Mouse (Mus musculus): ENCODE results near the gene Gm10142. TPM values are rescaled to one million over a fixed set of nuclear protein-coding genes. Genes with fewer than 3 reads are reported as not detected.
"Not testable (repeated sequence)": the region's sequence is repeated elsewhere in the genome, so short reads cannot be mapped to it uniquely, and the experiment has no call there.

The Gm10142 gene
- polyA plus RNA-seq, 1 experiment from 2014 or later: not detected

GRCm38 (mm10) chr10:77697133-77697532 is 18.5 kb upstream of the Gm10142 start, which contains the start of gene Gm9508:
Gene Gm9508 (minus strand): TSS chr10:77697233.
- Histone ChIP-seq H3K27me3 (replicated peaks) (peaks cover 26% of the 10 kb centered on the region), H3K36me3 (no peaks in the 10 kb centered on the region), H3K9ac (no peak within 1 kb of the TSS), H3K4me3 (no peak within 1 kb of the TSS), H3K9me3 (peaks cover 7% of the 10 kb centered on the region; the same call in 1 of the 2 replicates), H3K4me1 (no peaks in the 10 kb centered on the region), H3K4me2 (no peak within 1 kb of the TSS), H3K27ac (replicated peaks) (no peak within 1 kb of the TSS)
- 33% methylated on average over 4 of the region's 4 CpGs for WGBS
- ATAC-seq (ENCODE audit: extremely low read depth, insufficient number of reproducible peaks, low FRiP score, low TSS enrichment): no peak

- Histone ChIP-seq H3K36me3 (no peaks in the 10 kb centered on the region), H3K27ac (replicated peaks) (no peak within 1 kb of the TSS), H3K9me3 (0 out of 2 replicates have a peak, but pooled peaks cover 12% of the 10 kb centered on the region), H3K9ac (no peak within 1 kb of the TSS), H3K27me3 (replicated peaks) (no peaks in the 10 kb centered on the region), H3K4me3 (no peak within 1 kb of the TSS), H3K4me1 (no peaks in the 10 kb centered on the region), H3K4me2 (no peak within 1 kb of the TSS)
- ATAC-seq (ENCODE audit: extremely low read depth, insufficient number of reproducible peaks, low FRiP score, low TSS enrichment): no peak
- WGBS: 100% methylated on average over 1 of the region's 1 CpGs
These were observed 9.3 kb upstream of the Gm10142 start, which contains the start of gene Gm10272 for GRCm38 (mm10) chr10:77706326-77706725. Gene Gm10272 (plus strand): TSS chr10:77706626.

DNA sequence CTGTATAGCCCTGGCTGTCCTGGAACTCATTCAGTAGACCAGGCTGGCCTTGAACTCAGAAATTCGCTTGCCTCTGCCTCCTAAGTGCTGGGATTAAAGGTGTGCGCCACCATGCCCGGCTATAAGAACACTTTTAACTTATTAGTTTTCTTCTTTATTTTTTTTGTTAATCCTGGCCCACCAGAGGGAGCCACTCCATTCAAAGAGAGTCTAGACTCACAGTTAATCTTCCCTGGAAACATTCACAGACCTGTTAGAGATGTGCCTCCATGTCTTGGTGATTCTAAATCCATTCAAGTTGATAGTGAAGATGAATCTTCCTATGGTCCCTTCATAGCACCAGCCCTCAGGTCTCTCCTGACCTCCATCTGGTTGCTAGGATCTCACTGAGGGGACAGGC is 5.8 kb upstream of the Gm10142 start:
- Histone ChIP-seq H3K4me3 (no peak overlapping the region), H3K27ac (replicated peaks) (no peak overlapping the region), H3K36me3 (no peaks in the 10 kb centered on the region), H3K9ac (no peak overlapping the region), H3K4me1 (no peaks in the 10 kb centered on the region), H3K9me3 (0 out of 2 replicates have a peak, but pooled peaks cover 8% of the 10 kb centered on the region), H3K4me2 (no peak overlapping the region), H3K27me3 (replicated peaks) (no peaks in the 10 kb centered on the region)
- WGBS: 67% methylated on average over 3 of the region's 3 CpGs
- ATAC-seq (ENCODE audit: extremely low read depth, insufficient number of reproducible peaks, low FRiP score, low TSS enrichment): no peak

DNA sequence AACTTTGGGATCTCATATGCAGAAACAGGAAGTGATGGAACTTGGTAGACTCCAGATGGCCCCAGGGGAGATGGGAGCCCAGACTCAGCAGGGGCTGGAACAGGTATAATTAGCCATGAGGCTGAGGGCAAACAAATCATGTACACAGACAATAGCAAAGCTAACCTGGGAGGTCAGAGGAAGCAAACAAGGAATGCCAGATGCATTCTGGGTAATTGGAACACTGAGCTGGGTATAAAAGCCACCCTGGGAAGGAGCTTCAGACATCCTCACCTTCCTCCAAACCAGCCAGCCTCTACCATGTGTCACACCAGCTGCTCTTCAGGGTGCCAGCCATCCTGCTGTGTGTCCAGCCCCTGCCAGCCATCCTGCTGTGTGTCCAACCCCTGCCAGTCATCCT is 4.5 kb upstream of the Gm10142 start, which contains the start of gene Gm10024:
Gene Gm10024 (plus strand): TSS at position 301 of the 400 bp plus-strand sequence.
- not testable (repeated sequence) for H3K27me3 ChIP-seq (replicated peaks); H3K4me1 ChIP-seq; H3K9ac ChIP-seq; ATAC-seq (ENCODE audit: extremely low read depth, insufficient number of reproducible peaks, low FRiP score, low TSS enrichment); H3K27ac ChIP-seq (replicated peaks); H3K9me3 ChIP-seq; H3K4me3 ChIP-seq; H3K36me3 ChIP-seq; H3K4me2 ChIP-seq

- H3K36me3 ChIP-seq: no peaks in the 10 kb centered on the region
- H3K4me1 ChIP-seq: no peaks in the 10 kb centered on the region
- WGBS: 59% methylated on average over 4 of the region's 4 CpGs
- ATAC-seq (ENCODE audit: extremely low read depth, insufficient number of reproducible peaks, low FRiP score, low TSS enrichment): no peak
- H3K27me3 ChIP-seq (replicated peaks): no peaks in the 10 kb centered on the region
- no peak overlapping the region for H3K27ac ChIP-seq (replicated peaks)
- H3K9ac ChIP-seq: no peak overlapping the region
- 0 out of 2 replicates have a peak, but pooled peaks cover 8% of the 10 kb centered on the region for H3K9me3 ChIP-seq
- H3K4me2 ChIP-seq: no peak overlapping the region
- H3K4me3 ChIP-seq: no peak overlapping the region
These were observed 1.9 kb upstream of the Gm10142 start for GRCm38 (mm10) chr10:77713734-77714133.

DNA sequence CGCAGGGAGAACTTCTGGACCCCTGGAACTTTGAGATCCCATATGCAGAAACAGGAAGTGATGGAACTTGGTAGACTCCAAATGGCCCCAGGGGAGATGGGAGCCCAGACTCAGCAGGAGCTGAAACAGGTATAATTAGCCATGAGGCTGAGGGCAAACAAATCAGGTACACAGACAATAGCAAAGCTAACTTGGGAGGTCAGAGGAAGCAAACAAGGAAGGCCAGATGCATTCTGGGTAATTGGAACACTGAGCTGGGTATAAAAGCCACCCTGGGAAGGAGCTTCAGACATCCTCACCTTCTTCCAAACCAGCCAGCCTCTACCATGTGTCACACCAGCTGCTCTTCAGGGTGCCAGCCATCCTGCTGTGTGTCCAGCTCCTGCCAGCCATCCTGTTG is 4.7 kb downstream of the Gm10142 start, which contains the start of gene Krtap12-1:
Gene Krtap12-1 (plus strand): TSS at position 301 of the 400 bp plus-strand sequence.
- not testable (repeated sequence) for ATAC-seq (ENCODE audit: extremely low read depth, insufficient number of reproducible peaks, low FRiP score, low TSS enrichment); H3K9ac ChIP-seq; H3K4me2 ChIP-seq; H3K4me3 ChIP-seq; H3K36me3 ChIP-seq; H3K9me3 ChIP-seq; H3K4me1 ChIP-seq; H3K27ac ChIP-seq (replicated peaks); H3K27me3 ChIP-seq (replicated peaks)
- 72% methylated on average over 1 of the region's 1 CpGs for WGBS

DNA sequence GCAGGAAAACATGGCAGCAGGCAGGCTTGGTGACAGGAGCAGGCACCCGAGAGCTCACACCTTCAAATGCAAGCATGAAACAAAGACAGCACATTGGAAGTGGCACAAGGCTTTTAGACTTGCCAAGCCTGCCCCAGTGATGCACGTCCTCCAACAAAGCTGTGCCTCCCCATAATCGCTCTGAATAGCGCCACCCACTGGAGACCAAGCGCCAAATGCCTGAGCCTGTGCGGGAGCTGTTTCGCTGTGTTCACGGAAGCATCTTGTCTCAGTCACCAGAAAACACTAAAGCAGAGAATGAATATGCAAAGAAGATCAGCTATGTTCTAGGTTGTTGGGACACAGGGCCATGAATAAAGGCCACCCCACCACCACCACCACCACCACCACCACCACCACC is 9.2 kb downstream of the Gm10142 start:
- Histone ChIP-seq H3K4me3 (no peak overlapping the region), H3K27ac (replicated peaks) (no peak overlapping the region), H3K4me2 (no peak overlapping the region), H3K9me3 (no peaks in the 10 kb centered on the region), H3K9ac (no peak overlapping the region), H3K36me3 (no peaks in the 10 kb centered on the region), H3K4me1 (no peaks in the 10 kb centered on the region), H3K27me3 (replicated peaks) (no peaks in the 10 kb centered on the region)
- no peak for ATAC-seq (ENCODE audit: extremely low read depth, insufficient number of reproducible peaks, low FRiP score, low TSS enrichment)
- WGBS: 65% methylated on average over 8 of the region's 8 CpGs

DNA sequence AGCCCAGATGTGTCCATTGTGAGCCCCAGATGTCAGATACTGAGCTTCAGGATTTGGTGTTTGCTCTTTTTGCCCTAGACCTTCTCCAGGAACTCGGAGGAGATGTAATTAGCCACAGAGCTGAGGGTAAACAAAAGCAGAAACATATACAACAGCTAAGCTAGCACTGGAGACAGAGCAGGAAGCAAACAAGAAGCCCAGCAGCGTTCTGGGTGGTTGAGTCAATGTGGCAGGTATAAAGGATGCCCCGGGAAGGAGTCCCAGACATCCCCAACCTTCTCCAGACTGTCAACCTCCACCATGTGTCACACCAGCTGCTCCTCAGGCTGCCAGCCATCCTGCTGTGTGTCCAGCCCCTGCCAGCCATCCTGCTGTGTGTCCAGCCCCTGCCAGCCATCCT is 10.6 kb downstream of the Gm10142 start, which contains the start of gene Gm10100:
Gene Gm10100 (plus strand): TSS at position 301 of the 400 bp plus-strand sequence.
- Histone ChIP-seq H3K36me3 (no peaks in the 10 kb centered on the region), H3K27me3 (replicated peaks) (no peaks in the 10 kb centered on the region), H3K9me3 (no peaks in the 10 kb centered on the region), H3K4me2 (no peak within 1 kb of the TSS), H3K4me3 (no peak within 1 kb of the TSS), H3K27ac (replicated peaks) (no peak within 1 kb of the TSS), H3K4me1 (no peaks in the 10 kb centered on the region), H3K9ac (no peak within 1 kb of the TSS)
- no peak for ATAC-seq (ENCODE audit: extremely low read depth, insufficient number of reproducible peaks, low FRiP score, low TSS enrichment)
- 24% methylated on average over 3 of the region's 3 CpGs for WGBS

DNA sequence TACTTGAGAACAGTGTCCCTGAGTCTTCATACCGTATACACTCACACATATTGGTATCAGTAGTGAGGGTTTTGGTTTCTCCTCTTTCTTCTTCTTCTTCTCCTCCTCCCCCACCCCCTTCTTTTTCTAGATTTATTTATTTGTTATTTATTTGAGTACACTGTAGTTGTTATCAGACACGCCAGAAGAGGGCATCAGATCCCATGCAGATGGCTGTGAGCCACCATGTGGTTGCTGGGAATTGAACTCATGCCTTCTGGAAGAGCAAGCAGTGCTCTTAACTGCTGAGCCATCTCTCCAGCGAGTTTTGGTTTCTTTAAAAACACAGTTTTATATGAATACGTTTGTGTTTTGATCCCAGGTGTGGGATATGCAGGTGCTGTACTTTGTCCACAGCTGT is 12.7 kb downstream of the Gm10142 start:
- no peaks in the 10 kb centered on the region for H3K36me3 ChIP-seq
- 53% methylated on average over 4 of the region's 4 CpGs for WGBS
- no peak overlapping the region for H3K9ac ChIP-seq
- H3K27ac ChIP-seq (replicated peaks): no peak overlapping the region
- no peaks in the 10 kb centered on the region for H3K9me3 ChIP-seq
- H3K4me1 ChIP-seq: no peaks in the 10 kb centered on the region
- no peak for ATAC-seq (ENCODE audit: extremely low read depth, insufficient number of reproducible peaks, low FRiP score, low TSS enrichment)
- H3K27me3 ChIP-seq (replicated peaks): no peaks in the 10 kb centered on the region
- H3K4me2 ChIP-seq: no peak overlapping the region
- H3K4me3 ChIP-seq: no peak overlapping the region

- Histone ChIP-seq H3K27ac (replicated peaks) (no peak overlapping the region), H3K4me2 (no peak overlapping the region), H3K36me3 (no peaks in the 10 kb centered on the region), H3K9ac (no peak overlapping the region), H3K4me1 (no peaks in the 10 kb centered on the region), H3K4me3 (no peak overlapping the region), H3K27me3 (replicated peaks) (no peaks in the 10 kb centered on the region), H3K9me3 (peaks cover 4% of the 10 kb centered on the region)
- ATAC-seq (ENCODE audit: extremely low read depth, insufficient number of reproducible peaks, low FRiP score, low TSS enrichment): no peak
- WGBS: 45% methylated on average over 4 of the region's 4 CpGs
These were observed 13.6 kb downstream of the Gm10142 start for GRCm38 (mm10) chr10:77729241-77729640.

GRCm38 (mm10) chr10:77735928-77736327 is 20.3 kb downstream of the Gm10142 start:
- Histone ChIP-seq H3K9ac (no peak overlapping the region), H3K9me3 (peaks cover 13% of the 10 kb centered on the region), H3K4me2 (no peak overlapping the region), H3K27ac (replicated peaks) (no peak overlapping the region), H3K36me3 (no peaks in the 10 kb centered on the region), H3K27me3 (replicated peaks) (no peaks in the 10 kb centered on the region), H3K4me1 (no peaks in the 10 kb centered on the region), H3K4me3 (no peak overlapping the region)
- WGBS: 86% methylated on average over 1 of the region's 1 CpGs
- no peak for ATAC-seq (ENCODE audit: extremely low read depth, insufficient number of reproducible peaks, low FRiP score, low TSS enrichment)

- ATAC-seq (ENCODE audit: extremely low read depth, insufficient number of reproducible peaks, low FRiP score, low TSS enrichment): no peak
- Histone ChIP-seq H3K9me3 (peaks cover 11% of the 10 kb centered on the region), H3K4me3 (no peak overlapping the region), H3K27me3 (replicated peaks) (no peaks in the 10 kb centered on the region), H3K4me2 (no peak overlapping the region), H3K9ac (no peak overlapping the region), H3K4me1 (no peaks in the 10 kb centered on the region), H3K27ac (replicated peaks) (no peak overlapping the region), H3K36me3 (no peaks in the 10 kb centered on the region)
- 77% methylated on average over 4 of the region's 4 CpGs for WGBS
These were observed 23.3 kb downstream of the Gm10142 start for GRCm38 (mm10) chr10:77738929-77739328.

Measured in heart, embryonic 13.5 days (tissue).